Mouse (Mus musculus) lung, postnatal 10 days (tissue): ENCODE results near the gene Hbp1.

Experiments used
- DNase-seq: peaks from one replicate; pipeline ENCODE4 v3.0.0; 2021

Hbp1 gene

GRCm38 (mm10) chr12:31949759-31950658 lies at the start of gene Hbp1:
Gene Hbp1, minus strand, starts transcription at chr12:31950535.
- peak; percentile 100 for DNase-seq

- DNase-seq = no peak
Observed at GRCm38 (mm10) chr12:31998706-31999105, 48.4 kb upstream of the Hbp1 start.

GRCm38 (mm10) chr12:31997328-31997878 lies 47.1 kb upstream of the Hbp1 start:
- DNase-seq = no peak

DNA sequence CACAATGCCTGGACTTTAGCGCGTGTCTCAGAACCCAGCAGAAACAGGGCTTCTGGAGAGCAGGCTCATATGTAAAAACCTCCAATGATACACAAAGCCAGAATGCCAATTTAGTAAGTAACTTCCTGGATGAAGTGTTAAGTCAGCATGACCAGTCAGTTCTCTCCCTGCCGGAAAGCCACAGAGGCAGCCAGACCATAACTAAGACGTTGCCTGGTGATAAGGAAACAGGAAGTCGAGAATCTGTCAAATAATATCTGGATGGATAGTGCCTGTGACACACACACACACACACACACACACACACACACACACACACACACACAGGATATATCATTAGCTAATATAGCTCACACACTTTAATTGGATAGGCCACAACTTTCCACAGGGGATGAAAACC lies 46.5 kb upstream of the Hbp1 start:
- peak; percentile 40 for DNase-seq

DNA sequence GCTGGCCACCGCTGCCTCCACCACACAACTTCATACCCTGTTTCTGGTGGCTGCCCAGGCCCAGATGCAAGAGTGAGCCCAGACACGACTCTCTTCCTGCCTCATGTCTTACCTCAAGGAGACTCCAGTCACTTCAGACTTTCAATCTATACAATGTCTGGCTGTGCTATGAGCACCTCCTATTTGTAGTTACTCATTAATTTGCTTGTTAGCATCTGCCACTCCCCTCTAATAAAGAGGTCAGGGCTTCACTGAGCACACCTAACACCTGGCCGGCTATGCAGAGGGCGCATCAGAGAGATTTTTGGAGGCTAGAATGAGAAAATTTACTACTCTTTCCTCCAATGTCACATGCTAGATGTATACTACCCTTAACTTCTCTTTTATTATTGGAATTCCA lies 40.2 kb upstream of the Hbp1 start:
- no peak for DNase-seq

DNA sequence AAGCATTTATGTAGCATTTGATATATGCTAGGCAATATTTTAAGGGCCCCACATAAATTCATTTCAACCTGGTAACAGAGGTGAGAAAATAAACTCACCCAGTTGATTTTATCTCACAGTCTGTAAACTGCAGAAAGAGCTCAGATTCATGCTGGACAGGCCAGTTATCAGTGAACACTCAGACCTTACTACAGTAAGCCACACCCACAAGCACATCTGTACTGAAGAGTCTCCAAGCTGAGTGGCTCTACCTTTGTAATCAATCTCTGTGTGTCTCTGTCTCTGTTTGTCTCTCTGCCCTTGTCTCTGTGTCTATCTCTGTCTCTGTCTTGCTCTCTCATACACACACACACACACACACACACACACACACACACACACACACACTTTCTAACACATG lies 39.4 kb upstream of the Hbp1 start:
- DNase-seq = no peak

GRCm38 (mm10) chr12:31986463-31986862 lies 36.1 kb upstream of the Hbp1 start:
- DNase-seq = no peak

- DNase-seq = no peak
Observed at GRCm38 (mm10) chr12:31985738-31986137, 35.4 kb upstream of the Hbp1 start.

DNA sequence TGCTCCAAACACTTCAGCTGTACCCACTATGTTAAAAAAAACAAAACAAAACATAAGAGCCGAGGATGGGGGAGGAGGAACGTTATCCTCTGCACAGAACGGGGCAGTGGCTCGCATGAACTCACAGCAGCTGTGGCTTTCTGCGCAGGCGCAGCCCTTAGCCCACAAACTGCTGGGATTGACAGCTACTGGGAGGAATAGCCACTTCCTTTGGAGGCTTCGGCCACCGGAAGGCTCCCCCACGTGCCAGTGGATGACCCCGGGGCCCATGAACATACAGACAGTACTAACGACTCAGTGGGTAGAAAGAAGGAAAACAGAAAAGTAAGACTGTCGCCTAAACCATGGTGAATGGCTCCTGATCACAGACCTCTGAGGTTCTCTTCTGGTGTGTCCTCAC lies 34.3 kb upstream of the Hbp1 start:
- peak; percentile 22 for DNase-seq

- no peak for DNase-seq
Observed at GRCm38 (mm10) chr12:31984206-31984605, 33.9 kb upstream of the Hbp1 start.

DNA sequence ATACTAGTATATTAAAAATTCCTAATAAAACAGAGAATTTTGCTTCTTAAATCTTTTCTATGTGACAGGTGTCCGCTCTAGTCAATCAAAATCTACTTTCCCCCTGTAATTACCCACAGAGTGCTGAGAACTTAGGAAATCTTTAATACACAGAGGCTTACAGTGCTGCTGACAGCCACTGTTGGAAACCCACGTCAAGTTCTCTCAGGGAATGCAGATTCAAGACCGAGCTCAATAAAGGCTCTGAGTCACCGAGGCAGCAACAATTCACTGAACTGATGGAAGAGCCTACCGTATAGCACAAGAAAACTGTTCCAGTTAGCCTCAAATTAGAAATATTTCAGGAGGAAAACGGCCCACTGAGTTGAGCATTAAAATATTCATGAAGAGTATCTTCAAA lies 33.4 kb upstream of the Hbp1 start:
- DNase-seq = no peak

DNA sequence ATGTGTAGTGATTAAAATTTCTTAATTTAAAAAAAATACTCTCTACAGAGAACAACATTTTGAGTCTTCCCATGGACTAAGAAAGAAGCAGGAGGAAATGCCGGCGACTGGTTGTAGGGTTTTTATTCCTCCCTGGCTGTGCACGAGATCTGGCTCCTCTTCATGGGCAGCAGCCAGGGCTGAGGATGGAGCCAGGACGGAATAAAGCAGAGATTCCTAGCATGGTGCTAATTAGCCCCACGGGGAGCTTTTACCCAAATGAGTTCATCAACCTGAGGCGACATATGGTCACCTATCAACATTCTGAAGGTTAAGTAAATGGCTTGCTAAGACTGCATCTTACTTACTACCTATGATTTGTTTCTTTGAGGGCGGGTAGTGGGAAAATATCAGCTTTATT lies 32.9 kb upstream of the Hbp1 start:
- DNase-seq = no peak

DNA sequence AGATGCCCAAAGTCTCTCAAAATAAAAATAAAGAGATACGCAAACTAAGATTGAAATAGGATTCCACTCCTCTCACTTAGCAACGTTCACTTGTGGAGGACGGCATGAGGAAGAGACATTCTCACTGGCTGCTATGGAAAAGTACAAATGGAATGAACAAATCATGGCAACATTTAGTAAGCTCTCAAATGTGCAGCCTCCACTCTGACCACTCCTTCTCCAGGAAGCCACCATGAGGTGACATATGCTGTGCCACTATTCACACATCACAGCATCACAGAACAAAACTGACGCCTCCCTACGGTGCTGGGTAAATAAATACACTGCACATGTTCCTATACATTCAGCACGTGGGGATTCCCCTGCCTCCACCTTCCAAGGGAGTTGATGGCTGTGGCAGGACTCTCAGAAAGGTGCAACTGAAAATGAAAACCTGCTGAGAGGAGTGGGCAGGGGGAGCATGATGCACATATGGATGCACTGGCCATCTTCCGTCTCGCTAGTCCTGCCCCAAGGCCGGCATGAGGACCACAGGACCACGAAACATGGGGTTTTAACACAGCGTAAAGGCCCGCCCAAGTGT lies 27.4 kb upstream of the Hbp1 start:
- no peak for DNase-seq

GRCm38 (mm10) chr12:31976544-31976943 lies 26.2 kb upstream of the Hbp1 start:
- peak; percentile 26 for DNase-seq

- DNase-seq = peak; percentile 44
Observed at GRCm38 (mm10) chr12:31973473-31974172, 23.3 kb upstream of the Hbp1 start.

GRCm38 (mm10) chr12:31971547-31971946 lies 21.2 kb upstream of the Hbp1 start:
- DNase-seq = no peak

DNA sequence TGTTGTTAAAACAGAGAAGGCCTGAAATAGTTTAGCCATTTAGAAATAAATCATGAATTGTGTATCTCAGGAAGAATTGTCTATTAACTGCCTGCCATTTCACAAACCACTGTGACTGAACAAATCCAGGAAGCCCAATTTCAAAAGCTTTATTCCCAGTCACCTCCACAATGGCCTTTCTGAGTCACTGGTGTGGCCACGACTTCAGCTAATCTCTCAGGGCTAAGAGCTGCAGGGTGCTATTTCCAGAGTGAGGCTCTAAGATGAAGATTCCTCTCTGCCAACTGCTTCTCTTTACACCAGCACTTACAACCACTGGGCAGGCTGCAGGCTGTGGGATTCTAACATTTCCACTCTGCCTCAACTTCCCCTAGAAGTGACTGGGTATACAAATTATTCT lies 18.8 kb upstream of the Hbp1 start:
- no peak for DNase-seq

GRCm38 (mm10) chr12:31967536-31967935 lies 17.2 kb upstream of the Hbp1 start:
- DNase-seq = peak; percentile 63

DNA sequence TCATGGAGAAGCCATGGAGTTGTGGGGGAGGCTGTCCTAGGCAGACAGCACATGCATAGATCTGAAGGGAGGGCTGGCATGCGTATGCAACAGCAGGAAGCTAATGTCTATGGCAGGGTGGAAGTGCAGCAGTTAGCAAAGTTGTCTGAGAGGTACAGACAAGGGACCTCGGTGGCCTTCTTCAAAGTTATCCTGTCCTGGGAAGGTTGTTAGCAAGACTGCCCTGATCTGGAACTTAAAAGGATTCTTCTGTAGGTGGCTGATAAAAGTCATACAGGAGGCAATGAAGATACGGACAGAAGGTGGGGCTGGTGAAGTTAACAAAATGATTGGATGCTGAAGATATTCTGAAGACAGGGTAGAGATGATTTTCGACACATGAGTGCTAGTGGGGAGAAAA lies 16.1 kb upstream of the Hbp1 start:
- DNase-seq = no peak

DNA sequence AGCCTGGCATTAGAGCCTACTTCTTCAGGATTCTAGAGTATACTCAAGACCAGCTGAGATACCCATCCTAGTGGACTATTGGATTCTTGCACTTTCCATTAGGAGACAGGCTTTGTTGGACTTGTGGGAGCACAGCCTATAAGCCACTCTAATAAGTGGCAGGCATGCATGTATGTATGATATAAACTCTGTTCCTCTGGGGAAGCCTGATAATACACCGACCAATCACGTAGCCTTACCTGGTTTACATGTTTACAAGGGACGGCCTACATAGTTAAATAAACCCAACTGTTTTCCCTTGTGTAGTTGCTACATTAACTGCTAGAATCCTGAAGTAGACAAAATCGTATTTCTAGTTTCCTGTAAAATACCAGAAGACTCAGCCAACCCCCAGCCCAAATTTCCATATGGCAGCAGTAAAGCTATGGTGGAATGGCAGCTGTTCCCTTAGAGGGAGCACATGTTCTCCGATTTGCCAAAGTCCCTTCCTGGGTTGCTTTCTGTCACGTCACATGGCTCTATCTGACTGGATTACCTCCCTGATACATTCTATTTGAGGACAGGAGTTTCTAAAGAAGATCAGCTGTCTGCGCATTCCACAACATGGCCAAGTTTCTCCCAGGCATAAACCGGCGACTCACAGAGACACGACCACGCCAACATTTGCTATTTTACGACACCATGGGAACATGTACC lies 15.3 kb upstream of the Hbp1 start:
- DNase-seq = no peak

GRCm38 (mm10) chr12:31964074-31964473 lies 13.7 kb upstream of the Hbp1 start:
- DNase-seq = no peak

GRCm38 (mm10) chr12:31955843-31956242 lies 5.5 kb upstream of the Hbp1 start:
- no peak for DNase-seq

GRCm38 (mm10) chr12:31950659-31951031 lies 310 bp upstream of the Hbp1 start:
- DNase-seq = no peak
